Mouse (Mus musculus) liver, postnatal 0 days (tissue): ENCODE data around the gene Sdk2. TPM values are rescaled to one million over a fixed set of nuclear protein-coding genes. Genes with fewer than 3 reads are reported as not detected.

Experiments
- ATAC-seq: fragments of 200-750 bp; cut with Nextera tagmentation; 2 replicates; pipeline ENCODE4 v1.8.0; 2017; ENCODE audit warnings: mild to moderate bottlenecking, moderate library complexity
- DNase-seq: peaks from one replicate; pipeline ENCODE4 v3.0.0-alpha.2; 2016
- H3K27ac ChIP-seq: fragments of 300-500 bp; sonication (generic); 2 replicates; pipeline ENCODE4 v1.5.1; 2014; ENCODE audit warnings: antibody characterized with exemption, moderate library complexity, mild to moderate bottlenecking, low read depth
- H3K27me3 ChIP-seq: fragments of 300-500 bp; sonication (generic); 2 replicates; pipeline ENCODE4 v1.6.1; 2014; ENCODE audit warnings: low read length, control low read depth, mixed read lengths; ENCODE audit not compliant: insufficient read depth
- H3K36me3 ChIP-seq: fragments of 300-500 bp; sonication (generic); replicated peaks from 2 replicates; pipeline ENCODE4 v1.6.1; 2014; ENCODE audit warnings: mild to moderate bottlenecking, control low read depth, low read length, moderate library complexity, mixed read lengths; ENCODE audit not compliant: insufficient read depth
- H3K4me1 ChIP-seq: fragments of 300-500 bp; sonication (generic); 2 replicates; pipeline ENCODE4 v1.6.1; 2014; ENCODE audit warnings: antibody characterized with exemption, mild to moderate bottlenecking, control low read depth; ENCODE audit not compliant: insufficient read depth
- H3K4me2 ChIP-seq: fragments of 300-500 bp; sonication (generic); 2 replicates; pipeline ENCODE4 v1.6.1; 2014; ENCODE audit warnings: low read depth, mild to moderate bottlenecking, low read length, moderate library complexity, mixed read lengths
- H3K4me3 ChIP-seq: fragments of 300-500 bp; sonication (generic); 2 replicates; pipeline ENCODE4 v1.5.1; 2014; ENCODE audit warnings: low read depth, low read length
- H3K9ac ChIP-seq: fragments of 300-500 bp; sonication (generic); replicated peaks from 2 replicates; pipeline ENCODE4 v1.6.1; 2014; ENCODE audit warnings: mild to moderate bottlenecking, moderate library complexity
- H3K9me3 ChIP-seq: fragments of 300-500 bp; sonication (generic); 2 replicates; pipeline ENCODE4 v1.6.1; 2016; ENCODE audit warnings: mild to moderate bottlenecking, control low read depth, low read length, mixed read lengths
- CTCF ChIP-seq: sonication (generic); IDR thresholded peaks from 2 replicates; pipeline ENCODE4 v1.5.1; 2016; ENCODE audit warnings: antibody characterized with exemption, low read depth
- EP300 ChIP-seq: IDR thresholded peaks from 2 replicates; pipeline ENCODE4 v1.6.1; 2016; ENCODE audit warnings: antibody characterized with exemption, low read depth, mild to moderate bottlenecking
- WGBS: fragments of 180-500 bp; shearing (Covaris S2); extraction: QIAGEN DNeasy Blood & Tissue Kit; methylation state at CpG from one replicate; pipeline ENCODE4 v1.1.7; 2014; ENCODE audit not compliant: insufficient replicate concordance; 5-methylcytosine and 5-hydroxymethylcytosine counted together
- polyA plus RNA-seq: library from polyadenylated mRNA; unstranded; fragments of >200 nt; fragmentation: Nextera tagmentation; extraction: Ambion mirVana; gene quantifications from 2 replicates; pipeline ENCODE4 v1.2.1, GENCODE M21; 2015

The Sdk2 gene
- polyA plus RNA-seq, 1 experiment from 2014 or later, result 0.15 TPM

GRCm38 (mm10) chr11:113787432-113788182, 279.2 kb downstream of the Sdk2 start:
- H3K4me3 ChIP-seq, result no peak overlapping the region
- 0 out of 2 replicates have a peak overlapping the region, but pooled peaks have one; percentile 34 for H3K27ac ChIP-seq
- ATAC-seq (no peak), DNase-seq (no peak)
- H3K4me1 ChIP-seq, result peaks cover 28% of the 10 kb centered on the region
- H3K27me3 ChIP-seq, result no peaks in the 10 kb centered on the region
- H3K4me2 ChIP-seq, result peak overlapping the region; percentile 42
- no peak overlapping the region for H3K9ac ChIP-seq
- H3K36me3 ChIP-seq, result no peaks in the 10 kb centered on the region
- no peaks in the 10 kb centered on the region for H3K9me3 ChIP-seq
- TF ChIP-seq EP300 (no peak), CTCF (no peak)
- 45% methylated on average over 13 of the region's 13 CpGs for WGBS

- ATAC-seq (no peak), DNase-seq (no peak)
- Histone ChIP-seq H3K4me1 (peaks cover 28% of the 10 kb centered on the region), H3K27ac (no peak overlapping the region), H3K4me2 (peak overlapping the region; percentile 42), H3K4me3 (no peak overlapping the region), H3K36me3 (no peaks in the 10 kb centered on the region), H3K9me3 (no peaks in the 10 kb centered on the region), H3K27me3 (no peaks in the 10 kb centered on the region), H3K9ac (no peak overlapping the region)
- TF ChIP-seq CTCF (no peak), EP300 (no peak)
- 27% methylated on average over 11 of the region's 11 CpGs for whole genome bisulfite sequencing
Observed at GRCm38 (mm10) chr11:113787009-113787408, 279.8 kb downstream of the Sdk2 start.

- Histone ChIP-seq H3K9ac (no peak overlapping the region), H3K4me1 (peaks cover 28% of the 10 kb centered on the region), H3K4me3 (no peak overlapping the region), H3K27ac (0 out of 2 replicates have a peak overlapping the region, but pooled peaks have one; percentile 66), H3K4me2 (0 out of 2 replicates have a peak overlapping the region, but pooled peaks have one; percentile 55), H3K36me3 (no peaks in the 10 kb centered on the region), H3K9me3 (no peaks in the 10 kb centered on the region), H3K27me3 (no peaks in the 10 kb centered on the region)
- TF ChIP-seq CTCF (no peak), EP300 (no peak)
- ATAC-seq (no peak), DNase-seq (no peak)
- WGBS, result 58% methylated on average over 4 of the region's 4 CpGs
Observed at GRCm38 (mm10) chr11:113786395-113786794, 280.5 kb downstream of the Sdk2 start.

- H3K27me3 ChIP-seq, result no peaks in the 10 kb centered on the region
- peaks cover 28% of the 10 kb centered on the region for H3K4me1 ChIP-seq
- no peaks in the 10 kb centered on the region for H3K36me3 ChIP-seq
- WGBS, result 11% methylated on average over 19 of the region's 19 CpGs
- H3K4me3 ChIP-seq, result 0 out of 2 replicates have a peak overlapping the region, but pooled peaks have one; percentile 15
- no peaks in the 10 kb centered on the region for H3K9me3 ChIP-seq
- H3K27ac ChIP-seq, result peak overlapping the region; percentile 66
- peak; percentile 63 for DNase-seq
- H3K9ac ChIP-seq, result no peak overlapping the region; the same call in 1 of the 2 replicates
- H3K4me2 ChIP-seq, result peak overlapping the region; percentile 55
- peak; percentile 65 for ATAC-seq
- TF ChIP-seq CTCF (no peak), EP300 (no peak)
Observed at GRCm38 (mm10) chr11:113785406-113786171, 281.3 kb downstream of the Sdk2 start.

GRCm38 (mm10) chr11:113784656-113785396, 282.0 kb downstream of the Sdk2 start:
- Histone ChIP-seq H3K9me3 (no peaks in the 10 kb centered on the region), H3K4me1 (peaks cover 29% of the 10 kb centered on the region), H3K9ac (no peak overlapping the region), H3K4me3 (no peak overlapping the region), H3K27me3 (no peaks in the 10 kb centered on the region), H3K36me3 (no peaks in the 10 kb centered on the region), H3K27ac (no peak overlapping the region; the same call in 1 of the 2 replicates), H3K4me2 (0 out of 2 replicates have a peak overlapping the region, but pooled peaks have one; percentile 55)
- DNase-seq (no peak), ATAC-seq (no peak)
- WGBS, result 78% methylated on average over 2 of the region's 2 CpGs
- TF ChIP-seq EP300 (no peak), CTCF (no peak)
